Mouse (Mus musculus) midbrain, embryonic 14.5 days (tissue): Measurements from ENCODE around the gene Gm21974. TPM values are rescaled to one million over a fixed set of nuclear protein-coding genes. Genes with fewer than 3 reads are reported as not detected.
"Not testable (repeated sequence)": the region's sequence is repeated elsewhere in the genome, so short reads cannot be mapped to it uniquely, and the experiment has no call there.

ENCODE experiments used
- ATAC-seq: fragments of 200-750 bp; cut with Nextera tagmentation; 2 replicates; pipeline ENCODE4 v1.8.0; 2017; ENCODE audit warnings: moderate number of reproducible peaks, moderate library complexity; ENCODE audit not compliant: low FRiP score, low TSS enrichment
- DNase-seq: peaks from one replicate; pipeline ENCODE4 v3.0.0-alpha.2; 2015
- H3K27ac ChIP-seq: fragments of 300-500 bp; sonication (generic); replicated peaks from 2 replicates; pipeline ENCODE4 v1.5.1; 2014; ENCODE audit warnings: mild to moderate bottlenecking, low read depth, low read length, moderate library complexity
- H3K27me3 ChIP-seq: fragments of 300-500 bp; sonication (generic); 2 replicates; pipeline ENCODE4 v1.6.1; 2014; ENCODE audit warnings: low read length, control low read depth, mixed read lengths; ENCODE audit not compliant: control insufficient read depth, insufficient read depth
- H3K36me3 ChIP-seq: fragments of 300-500 bp; sonication (generic); 2 replicates; pipeline ENCODE4 v1.6.1; 2014; ENCODE audit warnings: low read length, control low read depth; ENCODE audit not compliant: control insufficient read depth, insufficient read depth
- H3K4me1 ChIP-seq: fragments of 300-500 bp; sonication (generic); 2 replicates; pipeline ENCODE4 v1.6.1; 2014; ENCODE audit warnings: mild to moderate bottlenecking, antibody characterized with exemption, low read length, control low read depth; ENCODE audit not compliant: control insufficient read depth, insufficient read depth
- H3K4me2 ChIP-seq: fragments of 300-500 bp; sonication (generic); 2 replicates; pipeline ENCODE4 v1.6.1; 2014; ENCODE audit warnings: mild to moderate bottlenecking, low read length, moderate library complexity
- H3K4me3 ChIP-seq: fragments of 300-500 bp; sonication (generic); replicated peaks from 2 replicates; pipeline ENCODE4 v1.5.1; 2014; ENCODE audit warnings: low read depth, low read length
- H3K9ac ChIP-seq: fragments of 300-500 bp; sonication (generic); replicated peaks from 2 replicates; pipeline ENCODE4 v1.6.1; 2014; ENCODE audit warnings: mild to moderate bottlenecking, low read length, moderate library complexity
- H3K9me3 ChIP-seq: fragments of 300-500 bp; sonication (generic); 2 replicates; pipeline ENCODE4 v1.6.1; 2016; ENCODE audit warnings: low read length, control low read depth, mixed read lengths; ENCODE audit not compliant: control insufficient read depth
- WGBS: fragments of 180-500 bp; shearing (Covaris S2); extraction: QIAGEN DNeasy Blood & Tissue Kit; methylation state at CpG from one replicate; pipeline ENCODE4 v1.1.7; 2014; 5-methylcytosine and 5-hydroxymethylcytosine counted together
- polyA plus RNA-seq: library from polyadenylated mRNA; unstranded; fragments of >200 nt; fragmentation: Nextera tagmentation; extraction: Ambion mirVana; gene quantifications from 2 replicates; pipeline ENCODE4 v1.2.1, GENCODE M21; 2014

Gm21974 gene
- polyA plus RNA-seq = not detected in 2 replicates

DNA sequence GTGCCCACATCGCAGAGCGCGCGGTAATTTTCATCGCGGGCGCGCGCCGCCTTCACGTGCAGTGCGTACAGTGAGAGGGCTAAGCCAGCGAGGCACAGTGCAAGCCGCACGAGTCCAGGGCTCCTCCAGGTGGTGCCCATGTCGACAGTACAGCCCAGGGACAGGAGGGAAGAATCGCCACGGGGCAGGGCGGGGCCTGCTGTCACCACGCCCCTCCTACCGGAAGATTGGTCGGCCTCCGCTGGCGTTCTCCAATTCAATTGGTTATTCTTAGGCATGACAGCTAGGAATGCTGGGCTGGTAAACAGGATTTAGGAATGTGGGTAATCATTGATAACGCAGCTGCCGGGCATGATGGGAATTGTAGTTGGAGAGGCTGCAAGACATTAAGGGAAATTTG, at the start of gene Gm21974, which contains the start of gene Vkorc1:
TSS of gene Gm21974 (minus strand) at position 13 of the 400 bp plus-strand sequence.
TSS of gene Vkorc1 (minus strand) at position 176 of the 400 bp plus-strand sequence.
- H3K9ac ChIP-seq = peak within 1 kb of the TSS; percentile 64
- peak within 1 kb of the TSS; percentile 41 for H3K4me3 ChIP-seq
- H3K9me3 ChIP-seq = no peaks in the 10 kb centered on the region
- peak within 1 kb of the TSS; percentile 38 for H3K27ac ChIP-seq
- under 1% methylated on average over 26 of the region's 26 CpGs for WGBS
- H3K27me3 ChIP-seq = no peaks in the 10 kb centered on the region
- H3K4me1 ChIP-seq = peaks cover 3% of the 10 kb centered on the region; the same call in 1 of the 2 replicates
- peaks cover 16% of the 10 kb centered on the region for H3K36me3 ChIP-seq
- DNase-seq = peak; percentile 97
- peak; percentile 96 for ATAC-seq
- H3K4me2 ChIP-seq = peak within 1 kb of the TSS; percentile 70

DNA sequence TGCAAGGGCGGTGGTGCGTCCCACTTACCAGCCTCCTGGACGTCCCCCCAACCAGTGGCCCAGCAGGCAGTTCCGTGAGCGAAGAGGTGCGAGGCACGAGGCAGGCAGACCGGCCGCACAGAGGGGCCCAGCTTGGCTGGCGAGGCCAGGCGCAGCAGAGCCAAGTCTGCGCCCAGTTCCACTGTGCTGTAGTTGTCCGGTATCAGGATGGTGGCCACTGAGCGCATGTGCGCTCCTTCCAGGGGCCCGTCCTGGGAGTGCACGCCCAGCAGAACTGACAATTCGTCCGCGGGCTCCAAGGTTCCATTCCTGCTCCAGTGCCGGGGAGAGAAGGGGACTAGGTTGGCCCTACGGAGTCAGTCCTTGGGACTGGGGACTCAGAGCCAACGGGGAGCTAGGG, 49.4 kb upstream of the Gm21974 start:
- WGBS = 12% methylated on average over 23 of the region's 23 CpGs
- no peak overlapping the region for H3K27ac ChIP-seq
- H3K4me2 ChIP-seq = no peak overlapping the region
- H3K9me3 ChIP-seq = no peaks in the 10 kb centered on the region
- H3K4me3 ChIP-seq = no peak overlapping the region
- H3K36me3 ChIP-seq = no peaks in the 10 kb centered on the region
- ATAC-seq = no peak
- no peaks in the 10 kb centered on the region for H3K4me1 ChIP-seq
- H3K27me3 ChIP-seq = no peaks in the 10 kb centered on the region; the same call in 1 of the 2 replicates
- DNase-seq = no peak
- no peak overlapping the region for H3K9ac ChIP-seq

DNA sequence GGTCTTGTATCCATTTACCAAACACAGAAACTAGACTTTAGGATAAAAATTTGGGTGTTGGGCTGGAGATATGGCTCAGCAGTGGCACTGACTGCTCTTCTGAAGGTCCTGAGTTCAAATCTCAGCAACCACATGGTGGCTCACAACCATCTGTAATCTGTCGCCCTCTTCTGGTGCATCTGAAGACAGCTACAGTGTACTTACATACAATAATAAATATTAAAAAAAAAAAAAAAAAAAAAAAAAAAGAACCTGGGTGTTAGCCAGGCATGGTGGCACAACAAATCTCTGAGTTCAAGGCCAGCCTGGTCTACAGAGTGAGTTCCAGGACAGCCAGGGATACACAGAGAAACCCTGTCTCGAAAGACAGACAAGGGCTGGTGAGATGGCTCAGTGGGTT, 46.8 kb upstream of the Gm21974 start:
- H3K9me3 ChIP-seq, ATAC-seq, H3K36me3 ChIP-seq, DNase-seq, H3K4me2 ChIP-seq, H3K4me3 ChIP-seq, H3K27me3 ChIP-seq, H3K27ac ChIP-seq, H3K9ac ChIP-seq, H3K4me1 ChIP-seq: not testable (repeated sequence)
- WGBS = 53% methylated on average over 2 of the region's 2 CpGs

DNA sequence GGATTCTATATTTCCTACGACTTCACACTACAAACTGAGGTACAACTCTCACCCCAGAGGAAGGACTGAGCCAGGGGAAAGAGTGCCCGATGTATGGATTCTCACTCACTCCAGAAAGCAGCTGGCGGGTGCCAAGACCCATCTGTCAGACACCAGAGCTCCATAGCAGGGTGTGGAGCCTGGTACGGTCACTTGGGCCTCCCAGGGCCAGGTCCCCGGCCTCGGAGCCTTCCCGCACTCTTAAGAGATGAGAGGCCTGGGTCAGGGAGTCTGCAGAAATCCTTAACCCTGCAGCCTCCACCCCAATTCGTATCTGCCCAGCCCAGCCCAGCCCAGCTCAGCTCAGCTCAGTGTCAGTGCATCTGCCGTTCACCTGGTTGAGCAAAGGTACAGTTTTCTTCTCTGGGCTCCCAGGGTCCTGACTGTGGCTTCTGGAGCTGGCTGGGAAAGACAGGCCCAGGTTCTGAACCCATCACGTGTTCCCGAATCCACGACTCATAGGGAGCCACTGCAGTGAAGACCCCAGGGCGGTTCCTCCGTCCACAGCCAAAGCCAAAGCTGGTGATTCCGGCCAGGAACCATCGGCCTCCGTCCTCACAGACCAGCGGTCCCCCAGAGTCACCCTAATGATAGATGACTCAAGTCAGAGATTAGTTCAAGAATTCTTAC, 41.1 kb upstream of the Gm21974 start:
- WGBS = 53% methylated on average over 18 of the region's 18 CpGs
- no peak for ATAC-seq
- Histone ChIP-seq H3K9ac (peak overlapping the region; percentile 77), H3K4me3 (peak overlapping the region; percentile 69), H3K4me1 (0 out of 2 replicates have a peak, but pooled peaks cover 8% of the 10 kb centered on the region), H3K36me3 (no peaks in the 10 kb centered on the region), H3K4me2 (peak overlapping the region; percentile 92), H3K9me3 (no peaks in the 10 kb centered on the region), H3K27me3 (no peaks in the 10 kb centered on the region), H3K27ac (peak overlapping the region; percentile 79)
- no peak for DNase-seq

DNA sequence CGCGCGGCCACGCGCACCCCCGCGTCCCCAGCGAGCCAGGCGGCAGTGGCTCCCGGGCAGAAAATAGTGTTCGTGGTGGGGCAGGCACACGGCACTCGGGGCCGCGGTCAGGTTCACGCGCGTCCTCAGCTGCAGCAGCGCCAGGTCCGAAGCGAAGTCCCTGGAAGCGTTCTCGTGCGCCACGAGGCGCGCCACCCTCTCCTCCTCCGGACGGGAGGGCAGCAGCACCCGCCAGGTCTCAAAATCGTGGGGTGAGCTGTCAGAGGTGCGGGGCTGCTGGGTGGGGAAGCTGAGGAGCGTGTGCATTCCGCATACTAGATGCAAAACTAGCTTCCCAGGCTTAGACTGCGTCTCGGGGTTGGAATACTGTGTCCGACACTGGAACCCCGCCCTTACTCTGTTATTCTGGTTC, 40.5 kb upstream of the Gm21974 start:
- peak overlapping the region; percentile 69 for H3K4me3 ChIP-seq
- under 1% methylated on average over 37 of the region's 38 CpGs for WGBS
- H3K4me1 ChIP-seq = 0 out of 2 replicates have a peak, but pooled peaks cover 8% of the 10 kb centered on the region
- peak overlapping the region; percentile 77 for H3K9ac ChIP-seq
- H3K36me3 ChIP-seq = no peaks in the 10 kb centered on the region
- peak overlapping the region; percentile 79 for H3K27ac ChIP-seq
- H3K4me2 ChIP-seq = peak overlapping the region; percentile 92
- no peak for DNase-seq
- H3K9me3 ChIP-seq = no peaks in the 10 kb centered on the region
- no peaks in the 10 kb centered on the region for H3K27me3 ChIP-seq
- ATAC-seq = no peak; the same call in none of the 2 replicates

DNA sequence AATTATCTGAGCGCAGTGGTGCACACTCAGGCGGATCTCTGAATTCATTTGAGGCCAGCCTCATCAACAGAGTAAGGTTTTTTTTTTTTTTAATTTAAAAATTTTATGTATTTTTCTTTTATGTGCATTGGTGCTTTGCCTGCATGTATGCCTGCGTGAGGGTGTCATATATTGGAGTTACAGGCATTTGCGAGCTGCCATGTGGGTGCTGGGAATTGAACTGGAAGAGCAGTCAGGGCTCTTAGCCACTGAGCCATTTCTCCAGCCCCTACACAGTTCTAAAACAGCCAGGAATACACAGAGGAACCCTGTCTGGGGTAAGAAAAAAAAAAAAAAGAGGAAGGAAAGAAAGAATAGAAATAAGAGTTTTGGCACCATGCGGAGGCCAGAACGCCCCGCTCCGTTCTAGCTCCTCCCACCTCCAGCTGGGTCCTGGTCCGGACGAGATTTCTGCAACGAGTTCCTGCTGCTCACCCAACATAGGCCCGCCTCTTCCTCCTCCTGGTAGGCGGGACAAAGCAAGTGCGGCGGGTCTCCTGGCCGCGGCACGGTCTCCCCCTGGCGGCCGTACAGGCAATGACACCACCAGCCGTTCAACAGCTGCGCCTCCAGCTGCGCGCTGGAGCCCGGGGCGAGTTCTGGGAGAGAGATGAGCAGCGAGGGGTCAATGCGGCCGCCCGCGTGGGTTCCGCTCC, 39.9 kb upstream of the Gm21974 start:
- peak overlapping the region; percentile 69 for H3K4me3 ChIP-seq
- peak overlapping the region; percentile 79 for H3K27ac ChIP-seq
- no peaks in the 10 kb centered on the region for H3K9me3 ChIP-seq
- peak overlapping the region; percentile 77 for H3K9ac ChIP-seq
- no peaks in the 10 kb centered on the region for H3K36me3 ChIP-seq
- DNase-seq = peak; percentile 97
- ATAC-seq = peak; percentile 95
- 0 out of 2 replicates have a peak, but pooled peaks cover 8% of the 10 kb centered on the region for H3K4me1 ChIP-seq
- no peaks in the 10 kb centered on the region for H3K27me3 ChIP-seq
- peak overlapping the region; percentile 92 for H3K4me2 ChIP-seq
- WGBS = 7% methylated on average over 32 of the region's 32 CpGs

DNA sequence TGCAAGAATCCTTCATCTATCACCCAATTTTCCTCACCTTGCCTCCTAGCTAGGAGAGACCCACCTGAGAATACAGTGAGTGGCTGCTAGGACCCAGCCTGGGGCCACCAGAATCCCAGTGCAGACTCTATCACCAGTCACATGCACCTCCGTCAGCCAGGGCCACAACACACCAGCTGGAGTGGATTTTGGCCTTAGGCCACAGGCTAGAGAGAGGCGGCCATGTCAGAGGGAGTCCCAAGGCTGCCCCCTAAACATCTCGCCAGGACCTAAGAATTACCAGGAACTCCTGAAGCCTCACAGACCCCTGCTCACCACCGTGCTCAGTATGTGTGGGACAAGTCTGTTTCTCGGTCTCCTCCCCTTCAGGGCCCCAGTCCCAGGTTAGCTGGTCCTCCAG, 38.8 kb upstream of the Gm21974 start:
- Histone ChIP-seq H3K4me1 (0 out of 2 replicates have a peak, but pooled peaks cover 8% of the 10 kb centered on the region), H3K36me3 (no peaks in the 10 kb centered on the region), H3K27ac (no peak overlapping the region), H3K4me2 (no peak overlapping the region), H3K4me3 (no peak overlapping the region), H3K9me3 (no peaks in the 10 kb centered on the region), H3K27me3 (peaks cover 10% of the 10 kb centered on the region; the same call in 1 of the 2 replicates), H3K9ac (no peak overlapping the region)
- 89% methylated on average over 5 of the region's 5 CpGs for WGBS
- DNase-seq = no peak
- no peak for ATAC-seq

DNA sequence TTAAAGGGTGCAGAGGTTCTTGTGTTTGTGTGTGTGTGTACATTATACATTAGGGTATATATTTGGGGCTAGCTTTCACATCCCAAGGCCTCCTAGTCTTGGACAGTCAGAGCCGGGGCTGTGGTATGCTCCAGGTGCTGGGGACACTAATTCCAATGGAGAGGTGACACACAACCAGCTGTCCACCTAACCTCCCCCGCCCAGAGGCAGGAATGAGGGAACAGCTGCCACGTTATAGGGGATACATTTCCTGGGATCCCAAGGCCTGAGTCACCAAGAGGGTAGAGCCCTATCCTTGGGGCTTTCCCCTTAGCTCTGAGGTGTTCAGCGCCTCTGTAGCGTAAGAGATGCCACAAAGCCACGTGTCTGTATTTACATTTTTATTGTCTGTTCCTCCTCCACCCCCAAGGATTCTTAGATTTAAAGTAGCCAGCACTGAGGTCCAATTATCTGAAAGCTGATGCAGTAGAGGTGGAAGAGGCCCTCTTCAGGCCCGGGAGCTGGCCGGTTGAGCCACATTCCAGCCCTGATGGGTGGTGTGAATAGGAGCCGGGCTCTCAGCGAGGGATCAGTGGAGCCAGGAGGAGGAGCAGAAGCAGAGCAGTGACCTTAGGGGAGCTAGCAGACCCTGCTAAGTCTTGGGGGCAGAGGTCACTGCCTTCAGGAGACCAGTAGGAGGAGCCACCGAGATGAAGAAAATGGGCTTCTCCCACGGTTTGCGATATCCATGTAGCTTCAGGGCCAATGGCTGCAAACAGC, 37.2 kb upstream of the Gm21974 start:
- no peaks in the 10 kb centered on the region for H3K9me3 ChIP-seq
- H3K4me3 ChIP-seq = no peak overlapping the region
- H3K36me3 ChIP-seq = 0 out of 2 replicates have a peak, but pooled peaks cover under 1% of the 10 kb centered on the region
- H3K4me2 ChIP-seq = no peak overlapping the region
- no peak overlapping the region for H3K27ac ChIP-seq
- 0 out of 2 replicates have a peak, but pooled peaks cover 8% of the 10 kb centered on the region for H3K4me1 ChIP-seq
- 13% methylated on average over 13 of the region's 13 CpGs for WGBS
- peaks cover 17% of the 10 kb centered on the region for H3K27me3 ChIP-seq
- DNase-seq (no peak), ATAC-seq (no peak)
- no peak overlapping the region for H3K9ac ChIP-seq
